Comparison of ENCODE assay signal across 10 mouse cellular contexts in genomic region chr5:65900862-65901265, GRCm38 (mm10). TPM values are rescaled to one million over a fixed set of nuclear protein-coding genes. Genes with fewer than 3 reads are reported as not detected.
DNase-seq lines count a peak whose midpoint lies in the region; ATAC-seq and TF ChIP-seq lines count a peak whose summit lies in the region.
"Had no signal": no experiment of that assay in that cellular context is flagged by ENCODE, and none has a peak within 500 bp of the region (broad histone marks: within the 10 kb centered on the region; RNA-seq: fewer than 3 reads in every experiment).

No protein-coding gene starts in this region.

- no peak for DNase-seq in kidney, adult 11 months
- peak; percentile 58 for DNase-seq in Muller cell, postnatal 12 days (ENCODE audit: inconsistent ontology term)
- DNase-seq in lung, postnatal 0 days (ENCODE audit: low spot score) = peak; percentile 42
- peak; percentile 76 for DNase-seq in thymus, postnatal 4 days
- no peak for DNase-seq in MN1 (ENCODE audit: low spot score)
- DNase-seq in left cerebral cortex, adult 18-20 months (ENCODE audit: low spot score in 2 of 2) = no peak

- H3K27me3 ChIP-seq in kidney, embryonic 16.5 days (ENCODE audit: insufficient read depth, low read length) = no peaks in the 10 kb centered on the region
- H3K27me3 ChIP-seq in heart, embryonic 13.5 days (replicated peaks) = no peaks in the 10 kb centered on the region
- no peaks in the 10 kb centered on the region for H3K27me3 ChIP-seq in lung, postnatal 0 days (replicated peaks; ENCODE audit: insufficient read depth, low read length)
- H3K27me3 ChIP-seq: stomach, embryonic 15.5 days had no signal

- no peak overlapping the region for H3K9ac ChIP-seq in kidney, embryonic 16.5 days (replicated peaks; ENCODE audit: low read length)
- H3K9ac ChIP-seq in heart, embryonic 13.5 days = no peak overlapping the region
- no peak overlapping the region for H3K9ac ChIP-seq in lung, postnatal 0 days (replicated peaks; ENCODE audit: low read depth)
- H3K9ac ChIP-seq: stomach, embryonic 15.5 days had no signal

- no peak overlapping the region for H3K27ac ChIP-seq in kidney, embryonic 16.5 days (ENCODE audit: low read length)
- peak overlapping the region; percentile 20; the same call in 1 of the 2 replicates for H3K27ac ChIP-seq in heart, embryonic 13.5 days (replicated peaks)
- no peak overlapping the region for H3K27ac ChIP-seq in lung, postnatal 0 days (ENCODE audit: low read length)
- H3K27ac ChIP-seq: stomach, embryonic 15.5 days had no signal

- H3K4me1 ChIP-seq in kidney, embryonic 16.5 days (ENCODE audit: insufficient read depth, low read length) = no peaks in the 10 kb centered on the region
- peaks cover 23% of the 10 kb centered on the region for H3K4me1 ChIP-seq in heart, embryonic 13.5 days
- no peaks in the 10 kb centered on the region for H3K4me1 ChIP-seq in lung, postnatal 0 days (ENCODE audit: insufficient read depth, low read depth, low read length)
- H3K4me1 ChIP-seq: stomach, embryonic 15.5 days had no signal

- 53% methylated on average over 7 of the region's 7 CpGs for WGBS in kidney, embryonic 16.5 days
- 33% methylated on average over 7 of the region's 7 CpGs for WGBS in heart, embryonic 13.5 days
- WGBS in lung, postnatal 0 days = 30% methylated on average over 7 of the region's 7 CpGs

- TF ChIP-seq CTCF in lung, postnatal 0 days (IDR thresholded peaks at IDR 0.05) = peak; percentile 26; the same call in 1 of the 2 replicates

- H3K4me2 ChIP-seq in kidney, embryonic 16.5 days (replicated peaks; ENCODE audit: low read depth, low read length) = no peak overlapping the region
- no peak overlapping the region for H3K4me2 ChIP-seq in heart, embryonic 13.5 days
- no peak overlapping the region for H3K4me2 ChIP-seq in lung, postnatal 0 days (replicated peaks; ENCODE audit: low read depth, low read length)
- H3K4me2 ChIP-seq: stomach, embryonic 15.5 days had no signal

- H3K9me3 ChIP-seq in kidney, embryonic 16.5 days (ENCODE audit: low read length) = peaks cover 29% of the 10 kb centered on the region
- peaks cover 31% of the 10 kb centered on the region for H3K9me3 ChIP-seq in heart, embryonic 13.5 days
- 0 out of 2 replicates have a peak, but pooled peaks cover 2% of the 10 kb centered on the region for H3K9me3 ChIP-seq in lung, postnatal 0 days (ENCODE audit: low read length)
- H3K9me3 ChIP-seq: stomach, embryonic 15.5 days had no signal

- no peak for TF ChIP-seq EP300 in lung, postnatal 0 days (IDR thresholded peaks at IDR 0.05)

- H3K4me3 ChIP-seq in kidney, embryonic 16.5 days (ENCODE audit: low read length) = no peak overlapping the region
- no peak overlapping the region for H3K4me3 ChIP-seq in heart, embryonic 13.5 days
- no peak overlapping the region for H3K4me3 ChIP-seq in lung, postnatal 0 days (ENCODE audit: low read depth, low read length)
- H3K4me3 ChIP-seq: stomach, embryonic 15.5 days had no signal

- H3K36me3 ChIP-seq in kidney, embryonic 16.5 days (ENCODE audit: insufficient read depth, low read length) = no peaks in the 10 kb centered on the region
- no peaks in the 10 kb centered on the region for H3K36me3 ChIP-seq in heart, embryonic 13.5 days
- no peaks in the 10 kb centered on the region for H3K36me3 ChIP-seq in lung, postnatal 0 days (ENCODE audit: insufficient read depth, low read length)
- H3K36me3 ChIP-seq: stomach, embryonic 15.5 days had no signal

- peak; percentile 49; the same call in 1 of the 2 replicates for ATAC-seq in kidney, embryonic 16.5 days (ENCODE audit: low FRiP score, low TSS enrichment)
- peak; percentile 46; the same call in 1 of the 2 replicates for ATAC-seq in heart, embryonic 13.5 days (ENCODE audit: extremely low read depth, insufficient number of reproducible peaks, low FRiP score, low TSS enrichment)
- peak; percentile 61 for ATAC-seq in lung, postnatal 0 days

RNA-seq across cellular contexts. Expression of gene Chrna9, which starts 33.9 kb away (rescaled TPM):
- 0.30 and 0.31 TPM in 2 replicates for polyA plus RNA-seq in kidney, embryonic 16.5 days (2015; fragmentation: Nextera tagmentation; extraction: Ambion mirVana)
- polyA plus RNA-seq in heart, embryonic 13.5 days (2015; fragmentation: Nextera tagmentation; extraction: Ambion mirVana) = not detected in 2 replicates
- polyA plus RNA-seq in lung, postnatal 0 days (2015; fragmentation: Nextera tagmentation; extraction: Ambion mirVana) = 0.20 TPM in 1 of 2 replicates, not detected in the other
- not detected for total RNA-seq in left cerebral cortex, adult 18-20 months (2021)
- total RNA-seq: layer of hippocampus, postnatal 10 days had no signal
- polyA plus RNA-seq: stomach, embryonic 15.5 days had no signal

RNA-seq across cellular contexts. Expression of gene Rhoh, which starts 39.9 kb away (rescaled TPM):
- polyA plus RNA-seq in kidney, embryonic 16.5 days (2015; fragmentation: Nextera tagmentation; extraction: Ambion mirVana) = 0.80 and 0.84 TPM in 2 replicates
- polyA plus RNA-seq in heart, embryonic 13.5 days (2015; fragmentation: Nextera tagmentation; extraction: Ambion mirVana) = 0.86 and 0.99 TPM in 2 replicates
- polyA plus RNA-seq in lung, postnatal 0 days (2015; fragmentation: Nextera tagmentation; extraction: Ambion mirVana) = 0.90 and 0.98 TPM in 2 replicates
- 1 to 10 TPM; 1.0 to 1.1 TPM for total RNA-seq in left cerebral cortex, adult 18-20 months (2021)

Comparison
In these comparisons a context has a peak if more than half of its experiments do, and no peak if none do; other contexts are left out.
1. DNase-seq: peak in Muller cell, postnatal 12 days (single experiment), lung, postnatal 0 days (single experiment) and thymus, postnatal 4 days (single experiment); none in kidney, adult 11 months (single experiment), MN1 (single experiment) and left cerebral cortex, adult 18-20 months (0 of 2).
2. Peak in every context shown above with its lines, with median percentiles within 50 percentile points of each other: ATAC-seq.